Mouse (Mus musculus): ENCODE data around the gene Tle6. TPM values are rescaled to one million over a fixed set of nuclear protein-coding genes. Genes with fewer than 3 reads are reported as not detected.

The Tle6 gene
- total and polyA plus RNA-seq, 3 experiments, result 16.9 to 31.9 TPM; not detected in 1

- DNase-seq (ENCODE audit: low read depth, low spot score), result no peak
- TF ChIP-seq E2F4 (IDR thresholded peaks at IDR 0.05; ENCODE audit: borderline replicate concordance, low read depth, low read length) (no peak), NELFE (IDR thresholded peaks at IDR 0.05; ENCODE audit: low read depth, low read length) (no peak), MAX (IDR thresholded peaks at IDR 0.05; ENCODE audit: low read length) (no peak), JUND (IDR thresholded peaks at IDR 0.05; ENCODE audit: low read depth, low read length) (no peak)
- no peaks in the 10 kb centered on the region; the same call in 1 of the 2 replicates for H3K79me2 ChIP-seq (ENCODE audit: control insufficient read depth, insufficient read depth, low read length, poor library complexity)
- no peaks in the 10 kb centered on the region for H3K27me3 ChIP-seq (ENCODE audit: control insufficient read depth in 1 of 2, insufficient read depth in 2 of 2, low read length in 2 of 2)
- H3K27ac ChIP-seq (ENCODE audit: control insufficient read depth, low read depth, low read length), result no peak overlapping the region
- peak overlapping the region; percentile 44 to 45 for H3K4me3 ChIP-seq (ENCODE audit: control insufficient read depth in 1 of 2, insufficient read depth in 1 of 2, low read depth in 2 of 2, low read length in 2 of 2)
- H3K36me3 ChIP-seq (ENCODE audit: control insufficient read depth in 1 of 2, insufficient read depth in 2 of 2, low read length in 2 of 2), result peaks cover 0 to 11% of the 10 kb centered on the region in 2 experiments; a peak in 2 of 4 replicates
- peak overlapping the region; percentile 35; the same call in 1 of the 2 replicates for H3K9ac ChIP-seq (ENCODE audit: control insufficient read depth, low read depth, low read length, poor library complexity, severe bottlenecking)
- H3K9me3 ChIP-seq (replicated peaks; ENCODE audit: insufficient read depth, low read length), result no peaks in the 10 kb centered on the region
- H3K4me1 ChIP-seq (ENCODE audit: control insufficient read depth in 1 of 2, insufficient read depth in 2 of 2, low read length in 2 of 2), result peaks cover 3 to 26% of the 10 kb centered on the region in 2 experiments; a peak in 3 of 4 replicates
Measured at GRCm38 (mm10) chr10:81575208-81575631, 25.7 kb downstream of the Tle6 start.

- Histone ChIP-seq H3K36me3 (ENCODE audit: control insufficient read depth in 1 of 2, insufficient read depth in 2 of 2, low read length in 2 of 2) (peaks cover 0 to 12% of the 10 kb centered on the region in 2 experiments; a peak in 2 of 4 replicates), H3K27ac (ENCODE audit: control insufficient read depth, low read depth, low read length) (no peak within 1 kb of the TSS), H3K27me3 (ENCODE audit: control insufficient read depth in 1 of 2, insufficient read depth in 2 of 2, low read length in 2 of 2) (no peaks in the 10 kb centered on the region), H3K9me3 (replicated peaks; ENCODE audit: insufficient read depth, low read length) (no peaks in the 10 kb centered on the region), H3K79me2 (ENCODE audit: control insufficient read depth, insufficient read depth, low read length, poor library complexity) (no peaks in the 10 kb centered on the region; the same call in 1 of the 2 replicates), H3K9ac (ENCODE audit: control insufficient read depth, low read depth, low read length, poor library complexity, severe bottlenecking) (peak within 1 kb of the TSS; percentile 35; the same call in 1 of the 2 replicates), H3K4me1 (ENCODE audit: control insufficient read depth in 1 of 2, insufficient read depth in 2 of 2, low read length in 2 of 2) (peaks cover 3 to 27% of the 10 kb centered on the region in 2 experiments; a peak in 3 of 4 replicates), H3K4me3 (ENCODE audit: control insufficient read depth in 1 of 2, insufficient read depth in 1 of 2, low read depth in 2 of 2, low read length in 2 of 2) (peak within 1 kb of the TSS; percentile 44 to 45)
- TF ChIP-seq KAT2A (conservative IDR thresholded peaks at IDR 0.05; ENCODE audit: low read depth, low read length), result no peak
- no peak for TF ChIP-seq POLR2A (IDR thresholded peaks at IDR 0.05; ENCODE audit: control insufficient read depth in 1 of 2, insufficient read depth in 1 of 2, low read depth in 1 of 2, low read length in 2 of 2, poor library complexity in 1 of 2)
- no peak for TF ChIP-seq TBP (IDR thresholded peaks at IDR 0.05; ENCODE audit: low read depth, low read length)
- no peak for TF ChIP-seq SMC3 (IDR thresholded peaks at IDR 0.05; ENCODE audit: low read depth, low read length)
- TF ChIP-seq CHD2 (IDR thresholded peaks at IDR 0.05; ENCODE audit: low read length), result no peak
- TF ChIP-seq BHLHE40 (IDR thresholded peaks at IDR 0.05; ENCODE audit: borderline replicate concordance, low read depth, low read length), result no peak
- no peak for TF ChIP-seq RAD21 (IDR thresholded peaks at IDR 0.05; ENCODE audit: low read depth, low read length)
- no peak for DNase-seq (ENCODE audit: low read depth, low spot score)
Measured at GRCm38 (mm10) chr10:81574081-81575056, 26.5 kb downstream of the Tle6 start, which contains the start of gene Tle2. Tle2 (plus strand) TSS chr10:81574561.

- Histone ChIP-seq H3K27me3 (ENCODE audit: control insufficient read depth in 1 of 2, insufficient read depth in 2 of 2, low read length in 2 of 2) (no peaks in the 10 kb centered on the region), H3K4me1 (ENCODE audit: control insufficient read depth in 1 of 2, insufficient read depth in 2 of 2, low read length in 2 of 2) (peaks cover 3 to 30% of the 10 kb centered on the region in 2 experiments; a peak in 3 of 4 replicates), H3K36me3 (ENCODE audit: control insufficient read depth in 1 of 2, insufficient read depth in 2 of 2, low read length in 2 of 2) (peaks cover 0 to 12% of the 10 kb centered on the region in 2 experiments; a peak in 2 of 4 replicates), H3K9ac (ENCODE audit: control insufficient read depth, low read depth, low read length, poor library complexity, severe bottlenecking) (no peak overlapping the region), H3K4me3 (ENCODE audit: control insufficient read depth in 1 of 2, insufficient read depth in 1 of 2, low read depth in 2 of 2, low read length in 2 of 2) (no peak overlapping the region), H3K9me3 (replicated peaks; ENCODE audit: insufficient read depth, low read length) (no peaks in the 10 kb centered on the region), H3K27ac (ENCODE audit: control insufficient read depth, low read depth, low read length) (no peak overlapping the region), H3K79me2 (ENCODE audit: control insufficient read depth, insufficient read depth, low read length, poor library complexity) (no peaks in the 10 kb centered on the region; the same call in 1 of the 2 replicates)
- TF ChIP-seq KAT2A (conservative IDR thresholded peaks at IDR 0.05; ENCODE audit: low read depth, low read length) (no peak), MYC (IDR thresholded peaks at IDR 0.05; ENCODE audit: low read depth, low read length) (no peak), BHLHE40 (IDR thresholded peaks at IDR 0.05; ENCODE audit: borderline replicate concordance, low read depth, low read length) (no peak)
- DNase-seq (ENCODE audit: low read depth, low spot score), result no peak
Measured at GRCm38 (mm10) chr10:81572975-81573374, 27.9 kb downstream of the Tle6 start.
